Mouse (Mus musculus) retina, embryonic 14.5 days (tissue): ENCODE measurements around the gene Crat.

Experiments
- DNase-seq: peaks from one replicate; pipeline ENCODE4 v3.0.0-alpha.2; 2015; ENCODE audit warnings: low spot score

The Crat gene

GRCm38 (mm10) chr2:30403870-30404269 is 11.7 kb downstream of the Crat start:
- no peak for DNase-seq

DNA sequence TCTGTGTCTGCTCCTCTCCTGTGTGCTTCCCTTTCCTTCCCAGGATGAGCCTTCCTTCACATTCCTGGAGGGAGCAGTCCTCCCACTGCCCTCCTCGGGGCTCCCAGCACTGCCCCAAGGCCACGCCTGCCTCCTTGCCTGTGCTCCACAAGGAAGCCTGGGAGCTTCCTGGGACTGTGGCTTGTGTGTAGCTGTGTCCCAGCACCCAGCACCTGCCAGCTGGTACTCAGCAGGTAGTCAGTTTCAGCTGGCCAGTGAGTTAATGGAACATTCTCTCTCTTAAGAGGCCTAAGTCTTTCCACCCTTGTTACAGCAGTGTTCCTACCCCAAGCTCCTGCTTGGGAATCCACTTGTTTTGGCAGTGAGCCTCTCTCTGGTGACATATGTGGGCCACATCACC is 12.8 kb downstream of the Crat start:
- DNase-seq, result no peak

DNA sequence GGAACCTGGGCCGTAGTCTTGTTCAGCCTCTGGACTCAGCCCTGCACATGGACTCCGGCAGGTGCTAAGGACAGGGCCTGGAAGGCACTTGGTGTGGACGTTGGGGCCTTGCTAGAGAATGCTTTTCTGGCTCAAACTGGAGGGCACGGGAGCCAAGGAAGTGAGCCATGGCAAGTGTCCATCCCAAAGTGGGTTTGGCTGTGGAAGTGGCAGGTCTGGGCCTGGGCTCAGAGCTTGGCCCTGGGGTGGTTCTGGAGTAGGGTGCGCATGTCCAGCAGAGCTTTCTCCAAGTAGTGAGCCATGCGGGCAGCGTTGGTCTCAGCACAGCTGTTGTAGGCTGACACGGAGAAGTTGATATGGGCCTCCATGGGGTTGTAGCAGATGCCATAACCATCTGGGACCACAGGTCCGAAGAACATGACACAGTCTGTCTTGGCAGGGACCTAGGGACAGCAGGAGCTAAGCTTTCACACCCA is 13.2 kb downstream of the Crat start:
- DNase-seq, result no peak

- no peak for DNase-seq
Measured at GRCm38 (mm10) chr2:30401581-30401980, 14.0 kb downstream of the Crat start.

DNA sequence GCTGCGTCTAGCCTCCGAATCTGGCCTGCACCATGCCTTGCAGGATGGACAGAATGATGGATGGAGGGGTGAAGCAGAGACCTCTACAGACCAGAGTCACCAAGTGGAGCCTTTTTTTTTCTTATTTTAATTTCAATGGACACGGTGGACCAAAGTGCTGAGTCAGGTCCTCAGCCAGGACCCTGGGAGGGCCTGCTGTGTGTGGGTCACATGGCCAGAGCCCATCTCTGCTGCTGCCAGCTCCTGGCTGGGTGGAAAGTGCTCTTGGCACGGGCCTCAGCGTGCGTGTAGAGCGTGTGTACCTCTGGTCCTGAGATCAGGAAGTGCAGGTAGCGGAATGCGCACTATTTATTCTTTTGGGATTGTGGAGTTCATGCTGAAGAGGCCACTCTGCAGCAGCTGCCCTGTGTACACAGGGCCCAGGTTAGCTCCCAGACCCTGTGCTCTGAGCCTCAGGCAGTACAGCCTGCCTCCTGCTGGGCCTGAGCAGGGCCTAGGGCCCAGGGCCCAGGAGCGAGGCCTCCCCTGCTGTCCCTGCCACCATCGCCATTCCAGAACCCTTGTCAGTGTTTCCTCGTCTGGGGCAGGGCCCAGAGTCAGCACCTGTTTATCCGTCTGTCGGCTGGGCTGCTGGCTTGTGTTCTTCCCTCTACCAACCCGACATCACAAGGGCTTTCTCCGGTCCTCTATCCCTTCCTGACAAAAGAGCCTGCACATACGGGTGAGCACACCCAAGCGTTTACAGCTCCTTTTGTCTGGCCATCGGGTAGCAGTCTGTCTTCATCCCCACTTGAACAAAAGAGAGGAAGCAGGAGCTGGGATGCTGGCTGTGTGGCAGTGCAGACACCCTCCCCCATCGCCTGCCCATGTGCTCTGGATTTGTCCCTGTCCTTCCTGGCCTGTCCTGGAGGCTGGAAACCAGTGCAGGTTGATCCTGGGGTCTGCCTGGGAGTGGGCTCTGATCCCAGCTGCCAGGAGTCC is 16.1 kb downstream of the Crat start:
- peak; percentile 55 for DNase-seq

DNA sequence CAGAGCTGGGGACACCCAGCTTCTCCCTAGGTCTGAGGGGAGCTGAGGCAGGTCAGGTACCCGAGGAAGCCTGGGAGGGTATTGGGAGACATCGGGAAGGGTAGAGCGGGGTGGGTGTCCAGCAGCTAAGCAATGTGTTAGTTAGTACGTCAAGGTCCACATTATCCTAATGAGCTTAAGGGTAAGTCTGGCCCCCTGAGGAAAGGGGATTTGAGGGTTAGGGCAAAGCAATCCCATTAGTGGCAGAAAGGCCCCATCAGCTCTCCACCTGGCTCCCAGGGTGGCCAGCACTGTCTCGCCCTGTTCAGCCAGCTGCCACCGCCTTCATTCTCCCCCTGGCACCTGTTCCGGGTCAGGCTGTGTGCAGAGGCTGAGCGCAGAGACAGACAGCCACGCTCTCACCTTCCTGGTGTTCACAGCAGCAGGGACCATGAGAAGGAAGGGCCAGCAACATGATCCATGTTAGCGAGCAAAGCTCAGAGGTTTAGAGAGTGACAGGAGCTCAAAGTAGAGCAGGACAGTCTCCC is 17.6 kb downstream of the Crat start:
- DNase-seq, result peak; percentile 55

DNA sequence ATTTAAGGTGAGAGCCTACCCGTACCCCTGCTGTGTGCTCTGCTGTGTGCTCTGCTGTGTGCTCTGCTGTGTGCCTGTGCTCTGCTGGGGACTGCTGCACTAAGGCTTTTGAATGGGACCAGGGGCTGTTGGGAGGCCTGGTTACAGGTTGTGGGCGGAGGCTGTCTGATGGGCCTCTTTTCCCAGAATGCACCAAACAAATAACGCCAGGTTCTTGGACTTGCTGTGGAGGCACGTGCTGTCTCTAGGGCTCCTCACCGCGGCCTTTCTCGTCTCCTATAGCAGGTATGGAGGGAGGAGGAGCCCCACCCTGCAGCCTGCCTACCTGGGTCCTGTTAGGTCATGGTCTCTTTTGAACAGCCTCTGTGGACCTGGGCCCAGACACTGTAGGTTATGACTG is 19.4 kb downstream of the Crat start:
- DNase-seq, result no peak

DNA sequence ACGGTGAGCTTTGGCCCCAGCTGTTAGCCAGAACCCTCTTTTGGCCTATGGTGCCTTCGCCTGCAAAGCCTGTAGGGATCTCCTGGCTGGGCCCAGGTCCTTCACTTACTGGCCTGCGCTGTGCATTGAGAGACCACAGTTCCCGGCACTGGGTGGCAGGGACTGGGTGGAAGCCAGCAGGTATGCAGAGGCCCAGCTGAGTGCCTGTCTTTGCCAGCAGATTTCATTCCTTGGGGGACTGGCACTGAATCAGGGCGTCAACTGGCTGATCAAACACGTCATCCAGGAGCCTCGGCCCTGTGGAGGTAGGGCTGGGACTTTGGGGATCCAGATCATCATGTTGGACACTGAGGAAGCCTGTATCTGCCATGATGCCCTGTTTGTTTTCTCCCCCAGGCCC is 19.9 kb downstream of the Crat start:
- DNase-seq, result no peak

DNA sequence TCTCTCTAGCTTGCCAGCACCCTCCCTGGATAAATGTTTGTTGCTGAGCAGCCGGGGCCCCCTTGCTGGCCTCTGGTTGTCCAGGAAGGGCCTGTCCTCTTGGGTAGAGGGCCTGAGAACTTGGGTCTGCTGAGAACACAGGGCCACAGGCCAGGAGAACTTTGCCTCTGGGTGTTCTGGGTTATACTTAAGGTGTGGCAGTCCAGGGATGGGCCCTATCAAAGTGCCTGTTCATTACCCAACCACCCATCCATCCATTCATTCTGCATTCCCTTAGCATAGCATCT is 22.3 kb downstream of the Crat start:
- no peak for DNase-seq

DNA sequence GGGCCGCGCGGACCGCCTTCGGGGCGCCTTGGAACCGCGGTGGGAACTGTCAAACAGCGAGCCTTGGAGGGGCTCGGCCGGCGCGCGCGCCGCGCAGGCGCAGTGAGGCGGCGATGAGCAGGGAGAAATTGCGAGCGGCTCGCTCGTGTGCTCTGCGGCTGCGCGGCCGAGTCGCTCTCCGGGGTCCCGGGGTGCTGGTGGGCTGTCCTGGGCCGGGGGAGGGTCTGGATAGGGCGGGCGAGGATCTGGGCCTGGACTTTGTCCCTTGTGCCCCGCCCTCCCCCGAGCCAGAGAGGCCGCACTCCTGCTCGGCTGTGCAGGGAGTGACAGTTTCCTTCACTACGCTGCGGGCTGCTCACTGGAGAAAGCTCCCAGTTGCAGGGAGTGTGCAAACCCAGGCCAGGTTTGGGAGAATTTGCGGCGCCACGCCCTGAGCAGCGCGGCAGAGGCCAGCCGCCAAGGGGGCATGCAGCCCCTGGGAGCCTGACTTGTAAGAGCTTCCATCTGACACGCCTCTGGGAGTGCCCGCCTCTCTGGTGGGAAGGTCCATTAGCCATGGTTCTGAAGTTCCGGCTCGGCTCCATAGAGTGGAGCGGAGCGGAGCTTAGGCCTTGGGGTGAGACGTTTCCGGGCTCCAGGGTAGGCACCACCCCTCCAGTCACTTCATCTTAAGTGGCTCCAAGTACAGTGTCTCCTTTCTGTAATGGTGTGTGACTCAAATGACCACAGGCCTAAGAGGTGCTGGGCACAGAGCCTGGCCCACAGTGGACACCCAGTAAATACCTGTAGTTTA is 22.8 kb downstream of the Crat start:
- peak; percentile 91 for DNase-seq

GRCm38 (mm10) chr2:30392114-30392576 is 23.5 kb downstream of the Crat start, which contains the start of gene Dolpp1:
TSS of gene Dolpp1 (plus strand) at chr2:30392254.
- peak; percentile 98 for DNase-seq

DNA sequence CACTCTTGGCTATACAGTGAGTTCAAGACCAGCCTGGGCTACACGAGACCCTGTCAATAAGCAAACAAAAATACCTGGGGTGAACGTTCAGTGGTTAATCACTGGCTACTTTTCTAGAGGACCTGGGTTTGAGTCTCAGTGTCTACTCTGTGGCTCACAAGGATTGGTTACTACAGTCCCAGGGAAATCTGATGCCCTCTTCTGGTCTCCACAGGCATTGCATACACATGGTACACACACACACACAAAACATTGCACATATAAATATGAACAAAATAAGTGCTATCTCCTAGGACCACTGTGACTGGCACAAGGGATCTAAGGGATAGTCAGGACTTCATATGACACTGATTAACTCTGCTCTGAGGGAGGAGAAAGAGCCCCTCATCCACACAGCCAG is 26.6 kb downstream of the Crat start:
- DNase-seq, result no peak

DNA sequence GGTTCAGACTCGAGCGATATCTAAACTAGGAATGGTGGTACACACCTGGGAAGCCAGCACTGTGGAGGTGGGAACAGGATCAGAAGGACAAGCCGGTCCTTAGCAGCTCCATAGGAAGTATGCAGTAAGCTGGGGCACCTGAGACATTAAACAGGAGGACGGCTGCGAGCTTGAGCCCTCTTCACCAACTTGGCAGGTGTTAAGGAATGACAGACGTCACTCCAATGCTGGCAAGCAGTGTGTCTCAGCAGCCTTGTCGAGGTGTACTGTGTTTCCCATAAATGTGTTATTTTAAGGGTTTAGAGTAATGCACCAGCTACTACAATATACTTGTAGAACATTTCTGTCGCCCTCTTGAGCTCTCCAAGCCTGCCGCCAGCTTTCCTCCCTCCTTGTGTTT is 28.7 kb downstream of the Crat start:
- DNase-seq, result no peak

DNA sequence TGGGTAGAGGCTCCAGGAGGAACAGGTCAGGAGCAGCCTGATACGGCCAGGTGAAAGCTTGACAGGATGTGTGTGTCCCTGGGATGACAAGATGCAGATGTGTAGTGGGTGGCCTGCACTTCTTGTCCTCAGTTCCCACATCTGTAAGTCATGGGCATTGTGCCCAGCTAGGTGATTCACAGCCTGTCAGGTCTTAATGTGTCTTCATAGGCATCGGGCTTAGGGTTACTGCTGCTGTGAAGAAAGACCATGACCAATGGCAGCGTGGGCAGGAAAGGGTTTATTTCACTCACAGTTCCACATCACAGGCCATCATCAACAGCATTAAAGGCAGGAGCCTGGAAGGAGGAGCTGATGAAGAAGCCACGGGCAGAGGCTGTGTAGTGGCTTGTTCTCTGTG is 30.0 kb downstream of the Crat start:
- no peak for DNase-seq

DNA sequence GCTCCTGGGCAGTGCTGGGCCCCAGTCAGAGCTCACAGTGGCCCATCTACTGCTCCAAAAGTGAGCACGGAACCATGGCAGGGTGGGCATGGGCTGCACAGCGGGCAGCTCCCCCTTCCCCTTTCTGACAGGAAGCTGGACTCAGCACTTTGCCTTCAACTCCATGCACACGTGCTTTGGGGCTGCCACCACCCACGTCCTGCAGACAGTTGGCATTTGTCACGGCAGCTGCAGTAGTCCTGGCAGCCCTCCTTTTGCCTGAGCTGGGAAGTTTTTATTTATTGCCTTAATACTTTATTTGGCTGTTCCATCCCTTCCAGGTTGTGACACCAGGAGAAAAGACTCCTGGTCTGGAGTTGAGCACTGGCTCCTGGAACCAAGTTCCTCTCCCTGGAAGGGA is 30.8 kb downstream of the Crat start:
- no peak for DNase-seq

DNA sequence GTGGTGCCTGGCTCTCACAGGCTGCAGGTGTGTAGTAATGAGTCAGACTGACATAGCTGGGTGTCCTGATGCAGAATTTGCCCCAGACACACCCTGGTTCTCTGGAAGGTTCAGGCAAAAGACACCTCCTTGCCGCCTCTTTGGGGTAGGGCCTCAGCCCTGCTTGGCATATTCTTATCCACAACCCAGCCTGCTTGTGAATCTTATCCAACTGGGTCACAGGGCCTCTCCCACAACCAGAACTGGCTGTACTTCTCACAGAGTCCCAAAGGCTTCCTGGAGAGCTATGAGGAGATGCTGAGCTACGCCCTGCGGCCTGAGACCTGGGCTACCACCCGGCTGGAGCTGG is 34.3 kb downstream of the Crat start:
- DNase-seq, result no peak

- no peak for DNase-seq
Measured at GRCm38 (mm10) chr2:30380564-30381376, 34.8 kb downstream of the Crat start.

- DNase-seq, result no peak
Measured at GRCm38 (mm10) chr2:30379307-30379706, 36.3 kb downstream of the Crat start.

DNA sequence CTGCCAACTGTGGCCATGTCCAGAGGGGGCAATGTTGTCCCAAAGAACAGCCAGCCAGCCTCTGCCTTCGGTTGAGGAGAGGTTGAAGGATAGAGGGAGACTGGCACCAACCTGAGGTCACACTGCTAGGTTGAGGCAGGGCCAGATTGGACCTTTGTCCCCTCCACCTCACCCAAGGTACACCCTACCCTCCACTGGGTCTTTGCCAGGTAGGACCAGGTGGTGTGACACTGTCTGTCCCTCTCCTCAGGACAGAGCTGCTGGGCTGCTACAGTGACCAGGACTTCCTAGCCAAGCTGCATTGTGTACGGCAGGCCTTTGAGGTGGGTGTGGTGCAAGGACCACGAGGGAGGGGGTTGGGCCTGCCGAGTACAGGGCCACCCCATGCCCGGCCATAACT is 37.9 kb downstream of the Crat start:
- DNase-seq, result no peak

DNA sequence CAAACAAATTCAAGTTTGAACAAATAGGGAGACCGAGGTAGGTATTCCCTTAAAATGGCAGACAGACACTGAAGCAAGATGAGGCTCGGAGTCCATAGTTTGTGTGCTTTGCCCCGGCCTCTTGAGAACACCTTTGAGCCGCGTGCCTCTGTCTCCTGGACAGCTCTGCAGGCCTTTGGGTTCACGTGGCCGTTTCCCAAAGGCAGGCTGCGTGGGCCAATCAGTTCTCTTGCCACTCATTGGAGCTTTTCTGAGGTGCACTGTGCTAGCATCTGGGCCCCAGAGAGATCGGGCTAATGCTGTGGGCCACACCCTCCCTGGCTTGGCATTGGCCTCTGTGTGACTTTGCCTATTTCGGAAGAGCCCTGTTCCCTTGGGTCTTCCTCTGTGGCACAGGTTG is 39.7 kb downstream of the Crat start:
- DNase-seq, result no peak

GRCm38 (mm10) chr2:30372726-30373125 is 42.9 kb downstream of the Crat start:
- no peak for DNase-seq

DNA sequence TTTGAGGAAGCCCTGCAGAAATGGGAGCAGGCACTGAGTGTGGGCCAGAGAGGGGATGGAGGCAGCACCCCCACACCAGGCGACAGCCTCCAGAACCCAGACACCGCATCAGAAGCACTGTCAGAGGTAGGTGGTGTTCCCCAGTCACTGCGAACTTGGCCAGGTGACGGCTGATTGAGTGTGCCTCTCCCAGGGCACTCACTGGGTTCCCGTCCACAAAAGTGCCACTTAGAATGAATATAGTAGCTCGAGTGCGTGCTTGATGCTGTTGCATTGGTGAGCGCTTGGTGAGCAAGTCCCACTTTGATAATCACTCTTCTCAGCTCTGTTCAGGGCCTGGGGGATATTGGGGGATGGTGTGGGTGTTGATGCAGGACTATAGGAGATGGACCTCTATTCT is 44.1 kb downstream of the Crat start:
- no peak for DNase-seq
